Mouse (Mus musculus) thymus, adult 18-20 months (tissue): ENCODE results near the gene Tial1.

ENCODE experiments used
- DNase-seq, 2 experiments: peaks; one replicate each; pipeline ENCODE4 v3.0.0; 2022; ENCODE audit warnings: mixed read lengths in 2 of 2

Gene Tial1

GRCm38 (mm10) chr7:128461285-128462215 is at the start of gene Tial1:
Tial1 (minus strand) TSS chr7:128461717.
- peak; percentile 97 for DNase-seq

- no peak for DNase-seq
Observed at GRCm38 (mm10) chr7:128504091-128504490, 42.6 kb upstream of the Tial1 start.

GRCm38 (mm10) chr7:128499801-128500200 is 38.3 kb upstream of the Tial1 start:
- DNase-seq, result no peak

GRCm38 (mm10) chr7:128494546-128494945 is 33.0 kb upstream of the Tial1 start:
- DNase-seq, result no peak

GRCm38 (mm10) chr7:128488986-128489385 is 27.5 kb upstream of the Tial1 start:
- DNase-seq, result no peak

- no peak for DNase-seq
Observed at GRCm38 (mm10) chr7:128474322-128474721, 12.8 kb upstream of the Tial1 start.

GRCm38 (mm10) chr7:128462406-128462805 is 889 bp upstream of the Tial1 start:
- peak in 1 of 2 experiments; percentile 18 for DNase-seq

GRCm38 (mm10) chr7:128460865-128461228 is 670 bp downstream of the Tial1 start:
- DNase-seq, result peak in 1 of 2 experiments; percentile 28

- peak; percentile 34 to 48 for DNase-seq
Observed at GRCm38 (mm10) chr7:128460131-128460864, 1.2 kb downstream of the Tial1 start.

- no peak for DNase-seq
Observed at GRCm38 (mm10) chr7:128459791-128460130, 1.8 kb downstream of the Tial1 start.

GRCm38 (mm10) chr7:128458011-128458410 is 3.5 kb downstream of the Tial1 start:
- no peak for DNase-seq

- DNase-seq, result no peak
Observed at GRCm38 (mm10) chr7:128452731-128453130, 8.8 kb downstream of the Tial1 start.

- no peak for DNase-seq
Observed at GRCm38 (mm10) chr7:128440584-128440983, 20.9 kb downstream of the Tial1 start.

GRCm38 (mm10) chr7:128439251-128439650 is 22.3 kb downstream of the Tial1 start:
- no peak for DNase-seq

GRCm38 (mm10) chr7:128438131-128438530 is 23.4 kb downstream of the Tial1 start:
- DNase-seq, result no peak

- DNase-seq, result no peak
Observed at GRCm38 (mm10) chr7:128433213-128433612, 28.3 kb downstream of the Tial1 start.

- DNase-seq, result no peak
Observed at GRCm38 (mm10) chr7:128432574-128432973, 28.9 kb downstream of the Tial1 start.

GRCm38 (mm10) chr7:128422491-128422890 is 39.0 kb downstream of the Tial1 start:
- DNase-seq, result no peak

- DNase-seq, result no peak
Observed at GRCm38 (mm10) chr7:128421701-128422100, 39.8 kb downstream of the Tial1 start.

- DNase-seq, result no peak
Observed at GRCm38 (mm10) chr7:128419690-128420089, 41.8 kb downstream of the Tial1 start.

- DNase-seq, result peak; percentile 61
Observed at GRCm38 (mm10) chr7:128417930-128418779, 43.4 kb downstream of the Tial1 start, which contains the start of gene Rgs10. Rgs10 (minus strand) TSS chr7:128418758.

- DNase-seq, result peak in 1 of 2 experiments; percentile 36
Observed at GRCm38 (mm10) chr7:128417226-128417929, 44.1 kb downstream of the Tial1 start.
